Comparison of ENCODE assay signal across 8 mouse cellular contexts in the genomic region with DNA sequence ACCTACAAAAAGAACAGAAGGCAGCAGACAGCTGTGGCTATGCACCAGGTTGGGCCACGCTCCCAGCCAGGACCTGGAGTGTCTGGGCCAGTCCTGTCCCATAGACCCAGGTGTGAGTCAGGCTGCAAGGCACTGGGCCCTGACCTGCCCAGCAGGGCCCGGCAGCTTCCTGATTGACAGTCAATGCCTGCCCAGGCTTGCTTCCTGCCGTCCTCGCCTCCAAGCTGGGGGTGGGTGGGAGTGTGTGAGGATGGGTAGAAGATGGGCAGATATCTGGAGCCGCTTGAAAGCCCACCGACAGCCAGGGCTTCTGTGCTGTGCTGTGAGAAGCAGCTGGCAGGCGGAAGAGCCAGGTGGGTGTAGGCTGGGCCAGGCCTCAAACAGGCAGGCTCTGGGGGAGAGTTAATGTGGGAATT. TPM values are rescaled to one million over a fixed set of nuclear protein-coding genes. Genes with fewer than 3 reads are reported as not detected.
A peak's percentile ranks its signal among the peaks of the same experiment; 100 is the strongest.
DNase-seq lines count a peak whose midpoint lies in the region; ATAC-seq and TF ChIP-seq lines count a peak whose summit lies in the region.

No protein-coding gene starts in this region.

- H3K36me3 ChIP-seq in embryonic facial prominence, embryonic 14.5 days (ENCODE audit: control insufficient read depth, insufficient read depth, low read length) = no peaks in the 10 kb centered on the region
- H3K36me3 ChIP-seq in hindbrain, embryonic 16.5 days (ENCODE audit: control insufficient read depth, insufficient read depth, low read length) = no peaks in the 10 kb centered on the region
- H3K36me3 ChIP-seq in limb, embryonic 14.5 days (ENCODE audit: control insufficient read depth, insufficient read depth, low read length) = no peaks in the 10 kb centered on the region; the same call in 1 of the 2 replicates

- H3K4me1 ChIP-seq in embryonic facial prominence, embryonic 14.5 days (ENCODE audit: control insufficient read depth, insufficient read depth, low read length) = peaks cover 52% of the 10 kb centered on the region
- peaks cover 59% of the 10 kb centered on the region for H3K4me1 ChIP-seq in hindbrain, embryonic 16.5 days (ENCODE audit: control insufficient read depth, insufficient read depth, low read depth, low read length)
- peaks cover 22% of the 10 kb centered on the region for H3K4me1 ChIP-seq in limb, embryonic 14.5 days (ENCODE audit: control insufficient read depth, insufficient read depth, low read length)

- peak; percentile 24 for DNase-seq in retina, embryonic 14.5 days (ENCODE audit: low spot score)
- no peak for DNase-seq in retina, postnatal 1 day
- peak; percentile 52 for DNase-seq in embryonic facial prominence, embryonic 14.5 days (ENCODE audit: low spot score)
- DNase-seq in limb, embryonic 14.5 days (ENCODE audit: low spot score) = no peak
- peak; percentile 80 for DNase-seq in right cerebral cortex, adult 18-20 months
- no peak for DNase-seq in spleen, adult 18-20 months
- DNase-seq in spleen, postnatal 14 days (ENCODE audit: low spot score in 2 of 2) = no peak

- H3K9me3 ChIP-seq in embryonic facial prominence, embryonic 14.5 days (ENCODE audit: control insufficient read depth, low read length) = no peaks in the 10 kb centered on the region
- H3K9me3 ChIP-seq in hindbrain, embryonic 16.5 days (ENCODE audit: control insufficient read depth, low read length) = no peaks in the 10 kb centered on the region
- H3K9me3 ChIP-seq in limb, embryonic 14.5 days (ENCODE audit: control insufficient read depth, low read length) = no peaks in the 10 kb centered on the region

- no peak for TF ChIP-seq POLR2A in limb, embryonic 14.5 days (IDR thresholded peaks at IDR 0.05; ENCODE audit: borderline replicate concordance, extremely low read depth, insufficient read depth, insufficient read length)

- 38% methylated on average over 7 of the region's 7 CpGs for WGBS in embryonic facial prominence, embryonic 14.5 days
- 16% methylated on average over 7 of the region's 7 CpGs for WGBS in hindbrain, embryonic 16.5 days
- 34% methylated on average over 7 of the region's 7 CpGs for WGBS in limb, embryonic 14.5 days

- ATAC-seq in embryonic facial prominence, embryonic 14.5 days (ENCODE audit: low read depth) = peak; percentile 45
- ATAC-seq in hindbrain, embryonic 16.5 days = peak; percentile 71
- ATAC-seq in limb, embryonic 14.5 days (ENCODE audit: low FRiP score, low read depth) = no peak

- H3K4me2 ChIP-seq in embryonic facial prominence, embryonic 14.5 days (ENCODE audit: low read depth, low read length) = peak overlapping the region; percentile 31; the same call in 1 of the 2 replicates
- H3K4me2 ChIP-seq in hindbrain, embryonic 16.5 days (ENCODE audit: low read length) = peak overlapping the region; percentile 31
- H3K4me2 ChIP-seq in limb, embryonic 14.5 days (replicated peaks; ENCODE audit: low read depth, low read length, severe bottlenecking) = peak overlapping the region; percentile 21

- no peaks in the 10 kb centered on the region for H3K27me3 ChIP-seq in embryonic facial prominence, embryonic 14.5 days (replicated peaks; ENCODE audit: control insufficient read depth, insufficient read depth, low read length)
- no peaks in the 10 kb centered on the region for H3K27me3 ChIP-seq in hindbrain, embryonic 16.5 days (replicated peaks; ENCODE audit: control insufficient read depth, insufficient read depth, low read length)
- H3K27me3 ChIP-seq in limb, embryonic 14.5 days (ENCODE audit: control insufficient read depth, insufficient read depth, low read length) = no peaks in the 10 kb centered on the region

- no peak overlapping the region for H3K4me3 ChIP-seq in embryonic facial prominence, embryonic 14.5 days (ENCODE audit: low read depth, low read length)
- no peak overlapping the region for H3K4me3 ChIP-seq in hindbrain, embryonic 16.5 days (ENCODE audit: low read length)
- H3K4me3 ChIP-seq in limb, embryonic 14.5 days (replicated peaks; ENCODE audit: low read length) = no peak overlapping the region

- H3K27ac ChIP-seq in embryonic facial prominence, embryonic 14.5 days (replicated peaks; ENCODE audit: low read depth, low read length) = peak overlapping the region; percentile 76
- peak overlapping the region; percentile 86 for H3K27ac ChIP-seq in hindbrain, embryonic 16.5 days (ENCODE audit: low read depth, low read length)
- peak overlapping the region; percentile 68 for H3K27ac ChIP-seq in limb, embryonic 14.5 days (replicated peaks; ENCODE audit: low read depth, low read length)

- H3K9ac ChIP-seq in embryonic facial prominence, embryonic 14.5 days (ENCODE audit: low read depth, low read length) = peak overlapping the region; percentile 2; the same call in 1 of the 2 replicates
- H3K9ac ChIP-seq in hindbrain, embryonic 16.5 days (ENCODE audit: low read depth, low read length) = peak overlapping the region; percentile 42
- peak overlapping the region; percentile 34; the same call in 1 of the 2 replicates for H3K9ac ChIP-seq in limb, embryonic 14.5 days (ENCODE audit: low read depth, low read length, severe bottlenecking)

RNA-seq across cellular contexts. Expression of a gene that starts 24.2 kb away (rescaled TPM):
- 63.0 and 66.0 TPM in 2 replicates for polyA plus RNA-seq in embryonic facial prominence, embryonic 14.5 days (2014; fragmentation: Nextera tagmentation; extraction: Ambion mirVana)
- 49.7 and 66.2 TPM in 2 replicates for polyA plus RNA-seq in hindbrain, embryonic 16.5 days (2015; fragmentation: Nextera tagmentation; extraction: Ambion mirVana)
- 74.6 and 92.4 TPM in 2 replicates for polyA plus RNA-seq in limb, embryonic 14.5 days (2012; rRNA removed)
- polyA plus RNA-seq in limb, embryonic 14.5 days (2014; fragmentation: Nextera tagmentation; extraction: Ambion mirVana) = 78.2 and 78.3 TPM in 2 replicates

Comparison
In these comparisons a context has a peak if more than half of its experiments do, and no peak if none do; other contexts are left out.
1. DNase-seq: peak in retina, embryonic 14.5 days (single experiment), embryonic facial prominence, embryonic 14.5 days (single experiment) and right cerebral cortex, adult 18-20 months (single experiment); none in retina, postnatal 1 day (single experiment), limb, embryonic 14.5 days (single experiment), spleen, adult 18-20 months (0 of 2) and spleen, postnatal 14 days (0 of 2).
2. Peak in every context shown above with its lines, with median percentiles within 50 percentile points of each other: H3K27ac ChIP-seq, H3K4me2 ChIP-seq and H3K9ac ChIP-seq.